Mouse (Mus musculus): Measurements from ENCODE around the gene Stk17b.

Stk17b gene
- long read RNA-seq, experiment 1, partial matches to known transcripts = 1 of 4 reads
- long read RNA-seq, experiment 1, other reads (novel, unspliced or antisense) = 2 of 4 reads
- long read RNA-seq, experiment 2, partial matches to known transcripts = 1 of 4 reads
- long read RNA-seq, experiment 2, other reads (novel, unspliced or antisense) = 2 of 4 reads

DNA sequence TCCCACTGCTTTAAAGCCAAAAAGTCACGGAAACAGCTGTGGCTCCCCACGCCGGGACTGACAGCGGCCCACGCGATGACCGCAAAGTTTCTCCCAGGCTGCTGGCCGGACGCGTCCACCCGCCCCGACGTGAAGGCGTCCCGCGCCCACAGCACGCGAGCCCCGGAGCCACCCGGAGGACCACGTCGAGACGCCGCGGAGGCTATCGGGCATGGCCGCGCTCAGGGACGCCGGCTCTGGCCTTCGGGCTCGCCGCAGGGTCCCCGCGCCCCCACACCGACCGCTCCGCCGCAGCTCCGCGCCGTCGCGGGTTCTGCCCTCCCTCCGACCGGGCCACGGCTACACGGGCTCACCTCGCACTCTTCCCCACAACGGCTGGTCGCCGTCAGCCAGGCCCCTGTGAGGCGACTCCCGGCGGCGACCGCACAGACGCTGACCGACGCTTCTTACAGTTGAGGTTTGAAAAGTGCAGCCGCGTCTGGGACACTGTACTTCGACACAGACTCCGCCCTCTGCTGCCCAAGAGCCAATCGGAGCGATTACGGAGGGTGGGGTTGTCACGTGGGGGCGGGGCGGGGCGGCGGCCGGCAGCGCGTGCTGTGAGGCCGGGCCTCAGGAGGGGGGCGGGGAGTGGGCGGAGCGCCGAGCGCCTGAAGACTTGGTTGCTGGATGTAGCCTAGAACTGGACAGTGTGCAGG lies at the start of gene Stk17b:
Stk17b (minus strand) TSS at position 504 of the 698 bp plus-strand sequence.
- intact Hi-C loops (cut with DNase I) = no loop called here

- intact Hi-C loops (cut with DNase I) = no loop called here
Measured at GRCm38 (mm10) chr1:53830286-53830685, 45.3 kb upstream of the Stk17b start.

GRCm38 (mm10) chr1:53829089-53829488 lies 44.1 kb upstream of the Stk17b start:
- intact Hi-C loops (cut with DNase I) = no loop called here

DNA sequence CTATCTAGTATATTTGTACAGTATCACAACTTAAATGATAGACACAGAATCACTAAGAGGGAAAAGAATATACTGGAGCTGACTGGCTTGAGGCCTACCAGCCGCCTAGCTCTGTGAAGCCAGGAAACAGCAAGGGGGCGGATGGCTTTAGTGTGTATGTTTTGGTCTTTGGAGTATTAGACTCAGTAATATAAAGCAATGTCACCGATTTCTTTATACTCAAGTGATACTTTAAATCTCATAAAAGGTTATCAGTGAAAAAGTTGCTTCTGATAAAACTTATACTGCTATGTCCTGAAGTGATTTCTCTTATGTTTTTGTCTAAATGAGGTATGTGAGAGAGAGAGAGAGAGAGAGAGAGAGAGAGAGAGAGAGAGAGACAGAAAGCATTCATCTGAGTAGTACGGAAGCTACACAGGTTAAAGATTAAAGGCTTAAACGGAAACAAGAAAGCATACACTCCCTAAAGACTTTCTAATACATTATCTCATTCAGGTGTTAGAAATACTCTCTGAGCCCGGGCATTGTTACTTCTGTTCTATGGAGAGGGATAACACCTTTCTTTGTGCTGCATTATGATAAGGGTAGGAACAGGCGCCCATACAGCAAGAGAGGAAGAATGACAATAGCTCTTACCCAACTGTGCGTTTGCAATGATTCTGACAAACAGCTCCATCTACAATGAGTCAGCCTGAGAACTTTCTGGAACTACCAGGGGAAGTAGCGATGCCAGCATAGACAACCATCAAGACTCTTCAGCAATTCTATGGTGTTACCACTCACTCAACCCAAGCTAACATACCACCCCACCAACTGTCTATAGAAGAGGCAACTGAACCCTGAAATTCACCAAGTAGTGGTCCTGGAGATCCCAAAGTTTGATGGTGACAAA lies 39.7 kb upstream of the Stk17b start:
- intact Hi-C loops (cut with DNase I) = no loop called here

- intact Hi-C loops (cut with DNase I) = no loop called here
Measured at GRCm38 (mm10) chr1:53823687-53824445, 38.8 kb upstream of the Stk17b start.

DNA sequence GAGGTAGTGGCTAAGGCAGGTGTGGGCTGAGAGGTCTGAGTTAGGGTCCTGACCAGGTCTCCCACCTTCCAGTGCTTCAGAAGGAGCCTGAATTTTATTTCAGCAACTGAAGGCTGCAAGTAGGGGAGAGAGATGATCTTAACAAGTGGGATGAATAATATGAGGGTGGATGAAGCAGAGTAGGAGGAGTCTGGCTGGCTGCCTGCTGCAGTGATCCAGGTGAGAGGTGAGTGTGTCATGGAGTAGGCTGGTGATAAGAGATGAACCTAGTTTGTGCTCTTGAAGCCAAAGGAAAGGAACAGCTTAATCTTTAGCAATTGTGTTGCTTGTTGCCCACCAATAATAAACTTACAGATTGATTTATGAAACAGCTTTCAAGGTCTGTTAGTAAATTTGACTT lies 37.0 kb upstream of the Stk17b start:
- intact Hi-C loops (cut with DNase I) = no loop called here

DNA sequence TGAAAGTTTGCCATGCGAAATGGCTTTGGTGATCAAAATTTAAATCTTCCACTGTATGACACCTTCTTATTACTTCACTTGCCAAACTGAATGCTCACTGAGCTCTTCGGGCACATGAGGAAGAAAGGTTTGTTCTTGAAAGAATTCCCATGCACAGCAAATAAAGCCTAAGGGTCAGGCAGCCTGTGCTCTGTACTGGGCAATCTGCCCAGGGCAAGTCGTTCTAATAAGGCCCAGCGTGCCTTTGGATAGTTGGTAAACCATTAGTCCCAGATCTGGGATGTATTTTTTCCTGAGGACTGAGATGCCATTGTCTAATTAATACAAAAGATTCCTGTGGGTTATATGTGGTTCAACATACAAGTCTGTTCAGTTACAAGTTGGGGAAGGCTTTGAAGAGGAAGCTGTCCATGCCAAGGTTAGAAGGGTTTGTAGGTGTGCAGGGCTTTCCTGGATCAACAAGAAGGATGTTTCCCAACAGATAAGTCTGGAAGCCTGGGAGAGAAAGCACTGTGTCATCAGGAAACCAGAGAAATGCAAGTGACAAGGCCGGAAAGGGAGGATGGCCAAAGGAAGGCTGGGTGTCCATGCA lies 35.1 kb upstream of the Stk17b start:
- intact Hi-C loops (cut with DNase I) = no loop called here

DNA sequence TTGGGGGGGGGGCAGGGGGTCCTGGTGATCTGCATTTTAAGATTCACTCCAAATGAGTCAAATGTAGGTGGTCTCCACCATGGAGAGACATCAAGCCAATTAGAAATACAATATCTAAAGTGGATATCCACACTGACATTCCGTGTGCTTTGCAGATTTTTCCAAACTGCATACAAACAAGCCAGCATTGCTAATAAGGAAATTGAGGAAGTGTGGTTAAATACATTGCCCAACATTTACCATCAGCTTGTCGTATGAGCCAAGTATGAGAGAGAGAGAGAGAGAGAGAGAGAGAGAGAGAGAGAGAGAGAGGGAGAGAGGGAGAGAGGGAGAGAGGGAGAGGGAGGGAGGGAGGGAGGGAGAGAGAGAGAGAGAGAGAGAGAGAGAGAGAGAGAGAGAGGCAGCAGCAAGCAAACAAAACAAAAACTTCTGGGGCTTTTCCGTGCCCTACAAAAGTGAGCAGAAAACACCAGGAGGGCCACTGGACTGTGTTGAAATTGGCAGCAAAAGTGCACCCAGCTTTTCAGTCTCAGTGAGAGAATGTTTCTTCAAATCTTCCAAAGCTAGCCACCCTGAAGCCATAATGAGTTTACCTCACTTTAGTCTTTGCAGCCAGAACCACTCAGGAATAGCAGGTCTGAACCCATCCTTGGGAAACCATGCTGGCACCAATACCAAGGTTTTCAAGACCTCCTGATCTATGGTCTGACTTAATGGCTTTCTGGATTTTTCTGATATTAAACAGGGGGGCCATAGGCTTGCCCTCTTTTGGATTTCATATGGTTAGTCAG lies 33.2 kb upstream of the Stk17b start:
- intact Hi-C loops (cut with DNase I) = no loop called here

DNA sequence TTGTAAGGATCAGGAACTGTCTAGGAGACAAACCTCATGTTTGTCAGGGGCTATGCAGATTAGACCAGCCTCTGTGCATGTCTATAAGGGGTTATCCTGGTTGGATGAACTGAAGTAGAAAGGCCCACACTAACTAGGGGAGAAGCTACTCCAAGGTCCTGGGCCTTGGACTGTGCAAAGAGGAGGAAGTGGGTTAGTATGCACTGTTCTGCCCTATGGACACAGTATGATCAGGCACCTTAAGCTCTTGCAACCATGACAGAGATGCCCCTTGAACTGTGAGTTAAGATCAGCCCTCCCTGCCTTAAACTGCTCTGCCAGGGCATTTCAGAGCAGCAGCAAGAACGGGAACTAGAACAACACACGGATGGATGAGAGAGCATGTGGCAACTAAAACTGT lies 31.3 kb upstream of the Stk17b start:
- intact Hi-C loops (cut with DNase I) = no loop called here

DNA sequence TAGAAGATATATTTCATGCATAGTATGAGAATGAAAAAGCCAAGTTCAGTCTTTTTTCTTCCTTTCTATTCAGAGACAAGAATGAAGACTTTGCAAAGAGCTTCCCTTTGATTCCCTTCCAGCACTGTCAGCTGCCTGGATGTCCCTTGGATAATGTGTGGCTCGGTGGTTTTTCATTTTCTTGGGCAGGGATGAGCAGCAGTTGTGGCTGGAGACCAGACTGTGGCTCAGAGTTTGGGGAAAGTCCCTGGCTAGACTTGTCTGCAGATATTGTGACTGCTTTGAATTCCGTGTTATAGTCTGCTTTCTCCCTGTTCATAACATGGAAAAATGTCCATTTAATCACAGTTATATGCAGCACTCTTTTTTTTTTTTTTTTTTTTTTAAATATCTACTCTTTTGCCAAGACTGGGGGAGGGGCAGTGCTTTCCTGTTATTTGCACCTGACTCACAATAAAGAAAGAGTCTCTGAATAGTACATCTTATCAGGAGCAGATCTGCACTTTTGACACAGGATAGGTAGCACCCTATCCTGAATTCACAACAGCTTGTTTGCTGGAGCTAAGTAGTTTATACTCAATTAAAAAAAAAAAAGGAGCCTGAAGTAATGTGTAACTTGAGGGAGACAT lies 29.2 kb upstream of the Stk17b start:
- intact Hi-C loops (cut with DNase I) = no loop called here

DNA sequence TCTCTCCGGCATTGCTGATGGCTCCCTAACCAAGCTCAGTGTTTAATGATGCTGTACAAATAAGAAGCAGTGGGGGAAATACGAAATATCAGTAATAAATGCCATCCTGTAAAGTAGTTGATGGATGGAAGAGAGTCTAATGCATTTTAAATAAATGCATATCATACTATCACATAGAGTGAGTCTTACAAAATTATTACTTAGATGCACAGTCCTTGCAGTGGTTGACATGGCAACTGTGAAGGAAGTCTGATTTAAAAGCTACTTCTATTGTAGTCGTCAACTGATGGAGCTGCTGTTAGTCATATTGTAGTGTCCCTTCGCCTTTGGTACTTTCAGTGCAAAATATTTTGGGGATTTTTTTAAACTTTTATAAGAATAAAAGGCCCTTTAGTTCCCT lies 26.9 kb upstream of the Stk17b start:
- intact Hi-C loops (cut with DNase I) = no loop called here

DNA sequence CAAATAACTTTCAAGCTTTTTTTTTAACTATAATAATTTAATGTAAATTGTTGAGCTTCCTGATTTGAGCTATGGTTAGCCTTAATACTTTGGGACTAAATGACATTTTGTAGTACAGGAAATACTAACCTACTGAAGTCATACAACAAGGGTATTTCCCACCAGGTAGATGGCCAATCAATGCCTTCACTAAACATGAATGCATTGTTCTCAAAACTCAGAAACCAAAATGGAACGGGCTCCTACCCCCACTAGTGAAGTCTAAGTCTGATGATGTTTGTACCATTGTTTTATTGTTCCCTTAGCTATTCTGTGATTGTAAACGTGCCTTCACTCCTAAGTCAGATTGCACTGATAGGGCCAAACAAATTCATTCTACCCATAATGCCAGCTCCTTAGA lies 23.2 kb upstream of the Stk17b start:
- intact Hi-C loops (cut with DNase I) = no loop called here

DNA sequence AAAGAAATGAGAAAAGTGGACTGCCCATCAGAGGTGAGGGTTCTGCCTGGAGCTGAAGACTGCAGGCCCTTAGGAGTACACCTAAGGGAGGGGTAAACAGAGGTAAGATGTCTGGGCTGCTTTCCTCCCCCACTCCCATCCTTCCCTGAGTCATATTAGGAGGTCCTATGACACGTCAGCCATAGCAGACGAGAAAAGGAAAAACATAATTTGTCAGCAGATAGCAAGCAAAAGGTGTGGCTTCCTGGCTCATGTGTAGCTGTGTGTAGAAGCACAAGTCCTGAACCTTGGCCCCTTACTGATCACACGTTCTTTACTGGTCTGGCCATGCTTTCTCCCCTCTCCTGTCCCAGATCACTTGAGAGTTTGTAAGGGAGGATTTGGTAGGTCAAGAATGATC lies 12.8 kb upstream of the Stk17b start:
- intact Hi-C loops (cut with DNase I) = no loop called here

DNA sequence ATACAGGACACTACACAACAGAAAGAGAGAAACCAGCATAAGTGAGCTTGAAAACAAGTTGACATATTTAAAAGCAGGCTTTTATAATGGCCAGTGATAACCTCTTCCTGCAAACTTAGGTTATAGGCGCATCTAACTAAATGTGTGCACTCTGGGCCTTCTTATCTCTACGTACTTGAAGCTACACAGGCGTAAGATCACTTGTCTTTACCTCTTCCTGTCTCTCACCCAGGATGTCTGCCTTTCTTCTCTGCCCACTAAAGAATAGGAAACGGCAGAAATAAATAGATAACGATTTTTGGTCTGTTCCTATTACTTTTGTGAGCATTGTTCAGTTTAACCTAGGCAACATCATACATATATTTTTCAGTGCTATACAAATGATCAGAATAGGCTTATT lies 12.1 kb upstream of the Stk17b start:
- intact Hi-C loops (cut with DNase I) = no loop called here

DNA sequence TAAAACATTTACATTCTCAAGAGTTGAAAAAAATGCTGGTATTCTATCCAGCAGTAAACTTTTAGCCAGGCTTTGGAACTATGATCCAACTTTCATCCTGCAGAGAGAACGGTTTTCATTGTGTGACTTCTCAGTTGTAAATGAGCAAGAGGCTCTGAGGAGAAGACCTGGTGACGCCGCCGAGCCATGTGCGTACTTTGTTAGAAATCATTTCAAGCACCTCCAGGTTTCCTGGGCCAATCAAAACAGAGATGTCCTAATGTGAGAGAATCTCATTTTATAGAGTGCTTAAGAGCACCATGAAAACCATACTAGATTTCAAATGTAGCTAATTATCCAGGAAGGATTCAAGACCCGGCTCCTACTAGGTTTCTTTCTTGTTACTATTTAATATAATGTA lies 11.2 kb upstream of the Stk17b start:
- intact Hi-C loops (cut with DNase I) = no loop called here

DNA sequence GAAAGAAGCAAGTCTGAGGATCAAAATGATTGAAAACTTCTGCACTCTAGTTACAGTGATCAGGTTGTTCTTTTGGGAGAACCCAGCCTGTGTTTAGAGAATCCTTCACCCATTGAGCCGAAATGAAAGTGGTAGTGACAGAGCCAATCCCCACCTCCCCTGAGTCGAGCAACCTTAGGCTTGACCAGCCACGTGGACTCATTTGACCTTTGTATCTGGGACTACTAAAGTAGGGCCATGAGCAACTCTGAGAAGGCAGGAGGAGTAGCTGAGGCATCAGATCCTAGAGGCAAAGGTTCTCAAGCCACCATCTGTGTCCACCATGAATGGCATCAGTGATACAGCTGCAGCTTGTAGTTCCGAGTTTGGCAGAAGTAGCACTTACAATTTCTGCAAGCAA lies 10.6 kb upstream of the Stk17b start:
- intact Hi-C loops (cut with DNase I) = no loop called here

DNA sequence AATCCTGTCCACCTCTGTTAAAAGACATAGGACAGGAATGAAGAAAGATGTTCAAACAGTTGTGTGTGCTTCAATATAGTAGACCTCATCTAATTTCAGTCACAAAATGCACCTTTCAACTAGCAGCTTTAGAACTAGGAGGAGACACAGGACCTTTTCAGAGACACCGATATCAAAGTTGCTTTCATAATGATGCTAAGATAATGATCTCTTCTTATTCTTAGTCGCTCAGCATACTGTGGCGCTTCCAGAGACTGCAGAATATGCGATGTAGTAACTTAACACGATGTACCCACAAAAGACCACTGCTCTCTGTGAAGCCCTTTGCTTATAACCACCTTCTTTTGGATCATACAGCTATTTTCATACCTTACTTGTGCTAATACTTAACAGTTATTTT lies 10.1 kb upstream of the Stk17b start:
- intact Hi-C loops (cut with DNase I) = no loop called here

DNA sequence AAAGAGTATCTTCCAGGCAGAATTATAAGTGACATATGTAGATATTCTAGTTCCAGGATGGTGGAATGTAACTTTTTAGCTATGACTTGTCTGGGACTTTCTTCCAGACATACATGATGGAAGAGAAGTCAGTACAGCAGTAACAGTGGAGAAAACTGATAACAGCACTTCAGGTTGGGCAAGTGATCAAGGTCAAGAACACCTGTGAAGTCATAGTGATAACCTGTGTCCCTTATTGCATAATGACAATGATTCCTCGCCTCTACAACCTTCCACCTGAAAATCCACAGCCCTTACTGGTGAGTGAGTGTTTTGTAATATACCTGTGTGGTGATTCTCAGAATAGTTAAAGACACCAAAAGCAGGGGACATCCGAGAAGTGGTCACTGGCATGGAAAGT lies 9.3 kb upstream of the Stk17b start:
- intact Hi-C loops (cut with DNase I) = no loop called here

DNA sequence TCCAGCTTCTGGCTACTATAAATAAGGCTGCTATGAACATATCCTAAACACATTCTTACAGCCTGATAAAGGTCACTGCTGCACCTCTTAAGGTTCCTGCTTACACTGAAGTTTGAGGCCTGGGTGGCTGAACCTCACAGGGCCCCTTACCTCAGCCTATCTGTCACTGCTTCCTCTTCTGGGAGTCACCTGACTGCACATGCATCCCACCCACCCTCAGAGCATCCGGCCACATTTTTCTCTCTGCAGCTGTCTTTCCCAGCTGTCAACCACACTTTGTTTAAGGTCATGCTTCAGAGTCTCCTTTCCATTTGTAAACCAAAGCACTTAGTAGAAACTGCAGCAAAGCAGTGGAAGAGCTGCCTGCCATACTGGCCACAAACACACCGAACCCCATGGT lies 6.3 kb upstream of the Stk17b start:
- intact Hi-C loops (cut with DNase I) = no loop called here

- intact Hi-C loops (cut with DNase I) = no loop called here
Measured at GRCm38 (mm10) chr1:53784291-53784720, 718 bp downstream of the Stk17b start.
